Mouse (Mus musculus) right cerebral cortex, postnatal 4 days (tissue): ENCODE results near the gene Prss1.
"Not testable (repeated sequence)": the region's sequence is repeated elsewhere in the genome, so short reads cannot be mapped to it uniquely, and the experiment has no call there.

Experiments
- DNase-seq: peaks from one replicate; pipeline ENCODE4 v3.0.0-alpha.2; 2022

Prss1 gene

DNA sequence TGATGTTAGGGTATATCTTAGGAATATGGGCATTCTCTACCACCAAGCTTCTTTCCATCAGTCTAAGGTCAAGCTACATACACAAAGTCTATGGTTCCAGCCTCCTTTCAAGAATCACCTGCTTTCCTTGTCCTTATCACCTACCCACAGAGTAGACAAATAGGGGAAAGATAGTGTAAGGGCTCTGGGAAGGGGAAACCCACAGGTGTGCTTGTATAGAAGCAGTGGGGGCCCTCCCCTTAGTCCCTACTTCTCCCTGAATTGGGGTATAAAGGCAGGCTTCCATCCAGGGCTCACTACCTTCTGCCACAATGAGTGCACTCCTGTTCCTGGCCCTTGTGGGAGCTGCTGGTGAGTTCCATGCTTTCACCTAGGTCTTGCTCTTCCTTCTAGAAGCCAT lies at the start of gene Prss1:
Gene Prss1 (plus strand): TSS at position 301 of the 400 bp plus-strand sequence.
- not testable (repeated sequence) for DNase-seq

DNA sequence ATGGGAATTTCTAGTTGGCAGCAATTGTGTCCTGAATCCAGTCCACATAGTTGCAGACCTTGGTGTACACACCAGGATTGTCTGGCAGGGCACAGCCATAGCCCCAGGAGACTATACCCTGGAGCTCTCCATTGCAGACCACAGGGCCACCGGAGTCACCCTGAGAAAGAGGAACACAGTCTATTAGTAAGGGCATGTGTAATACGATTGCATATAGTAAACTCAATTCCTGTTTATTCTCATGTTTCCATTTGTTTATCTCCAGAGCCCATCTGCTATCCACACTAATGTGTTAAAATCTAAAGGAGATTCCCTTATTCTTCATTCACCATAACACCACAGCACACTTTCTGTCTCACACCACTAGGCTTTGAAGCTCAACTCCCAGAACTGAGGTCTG lies 16.5 kb upstream of the Prss1 start:
- not testable (repeated sequence) for DNase-seq

DNA sequence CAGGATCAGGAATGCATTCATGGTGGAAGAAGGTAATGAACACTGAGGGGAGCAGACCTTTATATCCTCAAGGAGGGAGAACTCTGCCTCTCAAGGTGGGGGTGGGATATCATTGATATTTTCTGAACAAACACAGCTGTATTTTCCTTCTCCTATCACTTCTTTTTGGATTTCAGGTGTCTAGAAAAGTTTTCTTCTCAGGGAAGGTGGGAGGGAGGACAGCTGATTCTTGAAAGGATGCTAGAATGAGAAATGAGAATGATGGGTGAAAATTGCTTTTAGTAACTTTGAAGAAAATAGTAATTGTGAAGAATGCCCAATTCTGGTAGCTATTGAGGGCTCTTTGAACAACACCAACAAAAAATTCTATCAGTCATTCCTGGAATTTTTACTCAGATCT lies 12.7 kb upstream of the Prss1 start, which contains the start of gene Gm10334:
Gene Gm10334 (minus strand): TSS at position 101 of the 400 bp plus-strand sequence.
- DNase-seq: not testable (repeated sequence)

DNA sequence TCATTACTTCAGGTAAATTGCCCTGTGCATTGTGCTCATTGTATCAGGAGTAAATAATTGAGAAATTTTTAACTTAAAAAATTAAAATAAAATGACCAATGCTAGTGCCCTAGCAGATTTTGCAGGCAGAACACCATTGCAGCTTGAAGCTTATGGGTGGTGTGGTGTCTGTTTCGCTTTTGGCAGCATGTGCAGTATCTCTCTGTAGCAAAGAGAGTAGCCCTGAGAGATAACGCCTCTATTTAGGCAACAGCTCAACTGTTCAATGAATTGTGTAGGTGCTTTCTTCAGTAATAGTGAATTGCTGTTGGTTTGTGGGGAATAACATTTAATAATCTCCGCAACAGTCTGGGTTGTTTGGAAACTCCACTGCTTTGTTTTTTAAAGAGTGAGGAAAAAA lies 40.6 kb downstream of the Prss1 start:
- no peak for DNase-seq

DNA sequence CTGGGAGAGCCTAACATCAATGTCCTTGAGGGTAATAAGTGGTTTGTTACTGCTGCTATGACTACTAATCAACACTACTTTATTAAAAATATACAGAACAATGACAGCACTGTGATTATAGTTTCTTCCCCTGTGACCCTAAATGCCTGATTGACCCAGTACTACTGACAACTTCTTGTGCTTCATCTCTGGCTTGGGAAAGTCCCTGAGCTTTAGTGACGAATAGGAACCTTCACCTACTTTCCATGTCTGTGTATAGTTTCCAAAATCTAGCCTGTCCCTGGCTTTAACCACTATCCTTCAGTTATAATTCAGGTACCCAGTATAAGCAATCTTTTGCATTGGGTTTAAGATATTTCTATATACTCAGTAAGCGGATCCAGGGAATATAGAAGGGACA lies 46.2 kb downstream of the Prss1 start:
- DNase-seq: no peak

DNA sequence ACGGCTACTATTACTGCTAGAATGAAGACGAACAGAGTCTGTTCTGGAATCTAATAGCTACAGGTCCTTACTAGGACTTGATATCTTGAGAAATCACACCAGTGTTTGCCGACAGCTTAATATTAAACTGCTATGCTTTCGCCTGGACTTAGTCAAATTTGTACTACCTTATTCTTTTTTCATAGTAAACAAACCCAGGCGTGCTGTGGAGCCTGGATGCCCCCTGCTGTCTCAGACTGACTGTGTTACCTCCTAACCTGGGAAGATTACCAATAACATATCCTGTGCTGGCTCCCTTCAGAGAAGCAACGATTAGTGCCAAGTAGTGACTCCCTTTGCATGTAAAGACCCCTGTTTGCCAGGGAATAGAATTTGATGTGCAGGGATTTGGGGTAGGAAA lies 46.6 kb downstream of the Prss1 start:
- DNase-seq: no peak
